Mouse (Mus musculus) small intestine, adult 2 months (tissue): Measurements from ENCODE around the gene Serping1.

Source experiments
- CTCF ChIP-seq: fragments of 200-500 bp; IDR thresholded peaks from 2 replicates; pipeline ENCODE4 v1.5.1; 2012; ENCODE audit warnings: low read depth, mild to moderate bottlenecking, control low read depth, inconsistent platforms, low read length, moderate library complexity, mixed read lengths; ENCODE audit not compliant: insufficient replicate concordance, insufficient read length; ENCODE audit errors: extremely low read depth
- POLR2A ChIP-seq: fragments of 200-500 bp; IDR thresholded peaks from 2 replicates; pipeline ENCODE4 v1.6.1; 2012; ENCODE audit warnings: low read depth, mild to moderate bottlenecking, control low read depth, inconsistent platforms, low read length, moderate library complexity

- TF ChIP-seq POLR2A (no peak), CTCF (peak; percentile 13; the same call in 1 of the 2 replicates)
These were observed 4.0 kb upstream of the Serping1 start for GRCm38 (mm10) chr2:84779210-84779609.
